Mouse (Mus musculus) MN1 (cell line): ENCODE measurements around the gene A930018P22Rik.

Experiments used
- DNase-seq: peaks from one replicate; pipeline ENCODE4 v3.0.0-alpha.2; 2016; ENCODE audit warnings: low spot score

The A930018P22Rik gene

DNA sequence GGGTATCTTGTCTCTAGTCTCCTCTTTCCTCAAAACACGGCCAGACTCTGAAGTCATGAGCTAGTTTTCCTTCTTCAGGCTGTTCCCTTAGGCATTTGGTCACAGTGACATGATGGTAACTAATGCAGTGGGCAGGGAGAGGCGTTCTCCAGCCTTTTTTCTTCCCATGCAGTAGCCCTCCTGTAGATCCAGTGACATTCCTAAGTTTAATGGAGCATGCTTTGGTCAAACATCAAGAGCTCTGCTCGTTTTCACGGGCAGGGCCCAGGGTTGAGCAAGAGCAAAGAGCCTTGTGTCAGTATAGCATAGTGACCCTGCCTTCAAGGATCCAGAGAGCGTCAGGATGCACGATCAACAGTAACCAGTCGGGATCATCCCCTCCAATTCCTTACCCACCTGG lies 40.8 kb downstream of the A930018P22Rik start:
- DNase-seq: no peak

DNA sequence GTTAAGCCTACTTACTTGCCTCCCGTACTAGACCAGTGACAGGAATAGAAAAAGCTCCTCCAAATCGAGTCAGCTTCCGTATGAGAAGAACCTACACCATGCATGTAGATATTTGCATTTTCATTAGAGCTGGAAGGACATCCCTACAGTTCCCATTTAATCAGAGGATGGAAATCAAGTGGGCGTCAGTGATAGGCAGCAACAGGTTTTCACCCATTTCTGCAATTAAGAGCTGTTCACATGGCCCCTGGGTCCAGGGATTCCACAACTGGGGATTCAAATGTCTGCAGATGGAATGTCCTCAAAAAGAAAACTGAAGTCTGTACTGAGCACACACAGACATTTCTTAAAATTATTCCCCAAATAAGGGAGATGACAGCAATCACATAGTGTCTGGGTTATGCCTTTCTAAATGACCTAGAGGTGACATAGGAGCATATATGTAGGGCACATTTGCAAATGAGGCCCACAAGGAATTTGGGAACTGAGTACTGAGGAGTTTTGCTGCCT lies 41.5 kb downstream of the A930018P22Rik start:
- DNase-seq: no peak

DNA sequence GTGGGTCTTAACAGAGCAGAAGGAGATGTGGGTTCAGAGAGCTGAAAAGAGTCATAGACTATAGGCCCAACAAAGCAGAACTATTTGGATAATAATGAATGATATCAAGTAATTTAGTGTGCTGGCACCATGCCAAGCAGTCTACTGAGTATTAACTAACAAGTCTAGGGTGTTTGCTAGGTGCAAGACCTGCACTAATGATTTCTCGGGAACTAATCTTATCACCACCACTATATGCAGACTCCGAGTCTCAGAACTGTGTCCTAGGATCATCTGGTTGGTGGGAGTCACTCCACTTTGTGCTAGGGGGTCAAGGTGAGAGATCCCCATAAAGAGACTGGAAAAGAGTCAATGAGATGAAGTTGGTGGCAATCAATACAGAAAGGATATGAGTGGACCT lies 43.1 kb downstream of the A930018P22Rik start:
- no peak for DNase-seq

DNA sequence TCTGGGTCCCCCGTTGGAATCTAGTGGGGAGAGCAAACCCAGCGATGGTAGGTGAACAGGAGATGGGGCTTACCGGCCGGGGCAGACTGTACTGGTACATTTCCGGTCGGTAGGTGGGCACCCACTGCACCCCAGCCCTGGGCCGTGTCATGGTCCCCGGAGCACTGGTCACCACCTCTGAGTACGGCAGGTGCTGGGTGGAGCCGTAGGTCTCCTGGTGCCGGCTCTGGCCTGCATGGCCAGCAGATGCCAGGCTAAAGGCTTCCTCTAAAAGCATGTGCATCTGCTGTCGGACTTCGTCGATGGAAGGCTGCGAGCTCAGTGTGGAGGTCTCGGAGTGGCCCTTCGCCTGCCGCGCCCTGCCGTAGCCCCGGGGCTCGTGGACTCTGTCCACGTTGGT lies 45.2 kb downstream of the A930018P22Rik start:
- DNase-seq: no peak

DNA sequence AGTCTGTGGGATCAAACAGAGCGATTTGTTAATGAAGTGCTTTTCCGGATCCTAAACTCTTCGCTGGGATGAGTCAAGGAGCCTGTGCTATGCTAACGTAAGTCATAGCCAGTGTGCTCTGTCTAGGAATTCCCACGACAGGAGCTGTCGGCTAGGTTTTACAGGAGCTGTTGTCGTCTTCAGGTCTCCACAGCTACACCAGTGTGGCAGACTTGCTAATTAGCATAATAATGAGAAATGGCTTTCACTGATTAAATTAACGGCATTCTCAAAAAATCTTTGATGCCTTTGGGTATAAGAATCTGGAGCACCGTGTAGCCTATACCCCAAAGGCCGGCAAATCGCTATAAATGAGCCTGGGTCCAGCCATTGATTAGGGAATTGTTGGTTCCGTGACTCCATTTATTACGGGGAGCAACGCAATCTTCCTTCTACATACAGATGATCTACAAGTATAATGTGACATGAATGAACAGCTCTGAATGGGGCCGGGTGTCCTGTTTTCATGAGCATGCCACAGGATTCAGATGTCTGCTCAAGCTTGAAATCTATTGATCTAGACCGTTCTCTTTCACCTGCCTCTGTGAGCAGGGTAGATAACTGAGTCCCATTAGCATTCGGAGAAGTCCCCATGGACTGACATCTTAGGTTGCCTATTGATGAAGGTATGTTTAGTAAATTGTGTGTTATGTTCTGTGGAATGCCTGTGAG lies 45.8 kb downstream of the A930018P22Rik start:
- no peak for DNase-seq

DNA sequence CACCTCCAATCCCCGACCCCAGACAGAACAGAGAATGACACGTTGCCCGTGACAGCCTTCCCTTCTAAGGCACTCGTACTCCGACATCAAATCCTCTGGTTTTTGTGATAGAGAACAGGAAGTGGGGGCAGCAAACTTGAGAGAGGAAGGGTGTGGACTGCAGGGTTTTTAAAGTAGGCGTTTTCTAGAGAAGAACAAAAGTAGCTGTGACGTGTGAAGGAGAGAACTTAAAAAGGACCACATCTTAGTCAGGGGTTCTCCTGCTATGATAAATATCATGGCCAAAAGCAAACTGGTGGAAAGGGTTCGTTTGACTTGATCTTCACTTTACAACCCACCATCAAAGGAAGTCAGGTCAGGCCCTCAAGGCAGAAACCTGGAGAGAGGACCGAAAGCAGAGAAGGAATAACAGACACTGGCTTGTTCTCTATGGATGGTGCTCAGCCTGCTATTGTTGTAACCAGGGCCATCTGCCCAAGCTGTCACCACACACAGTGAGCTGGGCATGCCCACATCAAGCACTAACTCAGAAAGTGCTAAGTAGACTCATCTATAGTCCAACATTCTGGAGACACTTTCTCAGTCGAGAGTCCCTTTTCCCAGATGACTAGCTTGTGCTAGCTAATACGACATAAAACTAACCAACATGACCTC lies 50.3 kb downstream of the A930018P22Rik start:
- DNase-seq: no peak

DNA sequence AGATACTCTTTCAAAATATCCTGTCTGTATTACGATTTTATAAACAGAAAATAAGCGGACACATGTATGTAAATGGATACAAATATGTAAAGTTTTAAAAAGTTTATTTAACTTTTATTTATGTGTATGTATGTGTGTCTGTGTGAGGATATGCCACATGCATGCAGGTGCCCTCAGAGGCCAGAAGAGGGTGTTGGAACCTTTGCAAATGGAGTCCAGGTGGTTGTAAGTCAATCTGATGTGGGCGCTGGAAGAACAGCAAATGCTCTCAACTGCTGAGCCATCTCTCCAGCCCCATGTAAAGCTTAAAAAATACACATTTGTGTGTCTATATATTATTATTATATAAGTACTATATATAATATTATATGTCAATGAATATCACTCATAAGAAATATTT lies 50.9 kb downstream of the A930018P22Rik start:
- no peak for DNase-seq
